Mouse (Mus musculus): ENCODE results near the gene Bicc1.

GRCm38 (mm10) chr10:71144191-71144590, 15.3 kb downstream of the Bicc1 start:
- TF ChIP-seq GATA1 (IDR thresholded peaks at IDR 0.05; ENCODE audit: borderline replicate concordance, low read length) (no peak), FLI1 (IDR thresholded peaks at IDR 0.05; ENCODE audit: low read length) (no peak)
